Mouse (Mus musculus): ENCODE data around the gene Kcnd1. TPM values are rescaled to one million over a fixed set of nuclear protein-coding genes. Genes with fewer than 3 reads are reported as not detected.

The Kcnd1 gene
- 2.3 and 2.9 TPM in 2 replicates for polyA plus RNA-seq (2015; fragmentation: Nextera tagmentation; extraction: Ambion mirVana)

- WGBS, result 23% methylated on average over 22 of the region's 24 CpGs
- H3K36me3 ChIP-seq (replicated peaks), result no peaks in the 10 kb centered on the region; the same call in 1 of the 2 replicates
- peak within 1 kb of the TSS; percentile 58 for H3K4me2 ChIP-seq
- no peaks in the 10 kb centered on the region for H3K27me3 ChIP-seq (replicated peaks)
- peak within 1 kb of the TSS; percentile 42 for H3K9ac ChIP-seq
- H3K4me3 ChIP-seq, result peak within 1 kb of the TSS; percentile 40
- H3K27ac ChIP-seq, result no peak within 1 kb of the TSS
- H3K4me1 ChIP-seq, result peaks cover 4% of the 10 kb centered on the region; the same call in 1 of the 2 replicates
- ATAC-seq (replicated peaks), result peak; percentile 75
- no peaks in the 10 kb centered on the region for H3K9me3 ChIP-seq
These were observed at the start of gene Kcnd1 for GRCm38 (mm10) chrX:7821865-7822779. Gene Kcnd1, plus strand, starts transcription at chrX:7822289.

GRCm38 (mm10) chrX:7772766-7773165, 49.3 kb upstream of the Kcnd1 start:
- Histone ChIP-seq H3K4me1 (no peaks in the 10 kb centered on the region), H3K9ac (no peak overlapping the region), H3K27me3 (replicated peaks) (no peaks in the 10 kb centered on the region), H3K4me3 (no peak overlapping the region), H3K9me3 (no peaks in the 10 kb centered on the region), H3K36me3 (replicated peaks) (0 out of 2 replicates have a peak, but pooled peaks cover 1% of the 10 kb centered on the region), H3K27ac (no peak overlapping the region), H3K4me2 (no peak overlapping the region)
- no peak for ATAC-seq (replicated peaks)
- 62% methylated on average over 2 of the region's 2 CpGs for WGBS

- 75% methylated on average over 9 of the region's 9 CpGs for whole genome bisulfite sequencing
- Histone ChIP-seq H3K4me3 (no peak overlapping the region), H3K4me2 (no peak overlapping the region), H3K4me1 (no peaks in the 10 kb centered on the region), H3K9ac (no peak overlapping the region), H3K36me3 (replicated peaks) (no peaks in the 10 kb centered on the region), H3K27ac (no peak overlapping the region), H3K9me3 (no peaks in the 10 kb centered on the region), H3K27me3 (replicated peaks) (no peaks in the 10 kb centered on the region)
- ATAC-seq (replicated peaks), result no peak
These were observed 46.4 kb upstream of the Kcnd1 start for GRCm38 (mm10) chrX:7775501-7776205.

- H3K9me3 ChIP-seq, result no peaks in the 10 kb centered on the region
- no peaks in the 10 kb centered on the region for H3K27me3 ChIP-seq (replicated peaks)
- H3K4me1 ChIP-seq, result no peaks in the 10 kb centered on the region
- H3K27ac ChIP-seq, result no peak overlapping the region
- no peak overlapping the region for H3K4me3 ChIP-seq
- 0 out of 2 replicates have a peak, but pooled peaks have one; percentile 54 for ATAC-seq (replicated peaks)
- H3K4me2 ChIP-seq, result no peak overlapping the region
- no peaks in the 10 kb centered on the region for H3K36me3 ChIP-seq (replicated peaks)
- H3K9ac ChIP-seq, result no peak overlapping the region
- WGBS, result 54% methylated on average over 8 of the region's 8 CpGs
These were observed 45.6 kb upstream of the Kcnd1 start for GRCm38 (mm10) chrX:7776329-7777082.

GRCm38 (mm10) chrX:7778450-7779244, 43.4 kb upstream of the Kcnd1 start:
- Histone ChIP-seq H3K9ac (no peak overlapping the region), H3K27ac (no peak overlapping the region), H3K4me3 (no peak overlapping the region), H3K36me3 (replicated peaks) (no peaks in the 10 kb centered on the region), H3K4me2 (no peak overlapping the region), H3K9me3 (no peaks in the 10 kb centered on the region), H3K27me3 (replicated peaks) (no peaks in the 10 kb centered on the region), H3K4me1 (no peaks in the 10 kb centered on the region)
- 75% methylated on average over 7 of the region's 7 CpGs for WGBS
- ATAC-seq (replicated peaks), result no peak

GRCm38 (mm10) chrX:7779294-7779693, 42.8 kb upstream of the Kcnd1 start:
- no peaks in the 10 kb centered on the region for H3K9me3 ChIP-seq
- H3K36me3 ChIP-seq (replicated peaks), result no peaks in the 10 kb centered on the region
- no peaks in the 10 kb centered on the region for H3K4me1 ChIP-seq
- H3K27ac ChIP-seq, result no peak overlapping the region
- H3K27me3 ChIP-seq (replicated peaks), result no peaks in the 10 kb centered on the region
- no peak for ATAC-seq (replicated peaks)
- WGBS, result 27% methylated on average over 3 of the region's 3 CpGs
- no peak overlapping the region for H3K4me2 ChIP-seq
- H3K4me3 ChIP-seq, result no peak overlapping the region
- H3K9ac ChIP-seq, result no peak overlapping the region

- no peak overlapping the region for H3K27ac ChIP-seq
- no peak overlapping the region for H3K4me3 ChIP-seq
- no peaks in the 10 kb centered on the region for H3K27me3 ChIP-seq (replicated peaks)
- no peak overlapping the region for H3K4me2 ChIP-seq
- no peaks in the 10 kb centered on the region for H3K4me1 ChIP-seq
- H3K9ac ChIP-seq, result no peak overlapping the region
- 79% methylated on average over 4 of the region's 4 CpGs for WGBS
- ATAC-seq (replicated peaks), result no peak
- no peaks in the 10 kb centered on the region for H3K9me3 ChIP-seq
- H3K36me3 ChIP-seq (replicated peaks), result no peaks in the 10 kb centered on the region
These were observed 39.4 kb upstream of the Kcnd1 start for GRCm38 (mm10) chrX:7782603-7783092.

GRCm38 (mm10) chrX:7789542-7790136, 32.5 kb upstream of the Kcnd1 start, which contains the start of gene Gripap1:
Gene Gripap1, plus strand, starts transcription at chrX:7789765.
- Histone ChIP-seq H3K4me1 (peaks cover 9% of the 10 kb centered on the region), H3K4me2 (peak within 1 kb of the TSS; percentile 59), H3K27ac (peak within 1 kb of the TSS; percentile 62), H3K27me3 (replicated peaks) (no peaks in the 10 kb centered on the region), H3K9ac (peak within 1 kb of the TSS; percentile 59), H3K4me3 (peak within 1 kb of the TSS; percentile 57), H3K36me3 (replicated peaks) (no peaks in the 10 kb centered on the region), H3K9me3 (no peaks in the 10 kb centered on the region)
- peak; percentile 92 for ATAC-seq (replicated peaks)
- 18% methylated on average over 24 of the region's 24 CpGs for WGBS

- Histone ChIP-seq H3K27ac (peak overlapping the region; percentile 62; the same call in 1 of the 2 replicates), H3K4me1 (peaks cover 9% of the 10 kb centered on the region), H3K27me3 (replicated peaks) (no peaks in the 10 kb centered on the region), H3K9ac (peak overlapping the region; percentile 59), H3K9me3 (no peaks in the 10 kb centered on the region), H3K36me3 (replicated peaks) (no peaks in the 10 kb centered on the region), H3K4me3 (peak overlapping the region; percentile 57), H3K4me2 (peak overlapping the region; percentile 59)
- peak; percentile 38; the same call in 1 of the 2 replicates for ATAC-seq (replicated peaks)
- WGBS, result 28% methylated on average over 5 of the region's 5 CpGs
These were observed 31.8 kb upstream of the Kcnd1 start for GRCm38 (mm10) chrX:7790309-7790708.

GRCm38 (mm10) chrX:7793361-7793760, 28.7 kb upstream of the Kcnd1 start:
- H3K4me2 ChIP-seq, result no peak overlapping the region
- ATAC-seq (replicated peaks), result no peak
- no peak overlapping the region for H3K4me3 ChIP-seq
- H3K9ac ChIP-seq, result no peak overlapping the region
- no peak overlapping the region for H3K27ac ChIP-seq
- H3K36me3 ChIP-seq (replicated peaks), result no peaks in the 10 kb centered on the region
- peaks cover 9% of the 10 kb centered on the region for H3K4me1 ChIP-seq
- 56% methylated on average over 3 of the region's 3 CpGs for WGBS
- H3K9me3 ChIP-seq, result no peaks in the 10 kb centered on the region
- no peaks in the 10 kb centered on the region for H3K27me3 ChIP-seq (replicated peaks)

GRCm38 (mm10) chrX:7795016-7795415, 27.1 kb upstream of the Kcnd1 start:
- WGBS, result 38% methylated on average over 7 of the region's 7 CpGs

More at GRCm38 (mm10) chrX:7795016-7795415, 27.1 kb upstream of the Kcnd1 start:
- Histone ChIP-seq H3K9ac (no peak overlapping the region), H3K36me3 (replicated peaks) (no peaks in the 10 kb centered on the region; the same call in 1 of the 2 replicates), H3K4me2 (no peak overlapping the region), H3K27me3 (replicated peaks) (no peaks in the 10 kb centered on the region), H3K4me3 (no peak overlapping the region), H3K9me3 (no peaks in the 10 kb centered on the region), H3K27ac (no peak overlapping the region), H3K4me1 (peaks cover 9% of the 10 kb centered on the region)
- no peak for ATAC-seq (replicated peaks)
